21 mouse cellular contexts compared by ENCODE assay signal in the genomic region with DNA sequence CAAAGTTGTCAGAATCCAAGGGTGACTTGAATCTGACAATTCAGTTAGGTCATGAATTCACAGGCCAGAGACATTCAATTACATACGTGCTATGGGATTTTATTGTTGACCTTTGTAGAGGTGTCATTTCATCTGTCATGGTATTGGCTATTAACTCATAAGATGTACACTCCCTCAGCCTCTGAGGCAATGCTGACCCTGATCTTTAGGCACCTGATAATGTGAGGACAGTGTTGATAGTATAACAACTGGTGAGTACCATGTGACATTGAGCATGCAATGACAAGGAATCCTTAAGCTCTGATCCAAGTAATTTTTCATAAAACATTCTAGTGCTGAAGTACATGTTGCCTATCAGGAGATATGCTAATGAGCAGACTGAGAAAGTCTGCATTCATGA.
DNase-seq lines count a peak whose midpoint lies in the region; ATAC-seq and TF ChIP-seq lines count a peak whose summit lies in the region.
"Had no signal": no experiment of that assay in that cellular context is flagged by ENCODE, and none has a peak within 500 bp of the region (broad histone marks: within the 10 kb centered on the region; RNA-seq: fewer than 3 reads in every experiment).

No protein-coding gene starts in this region.

- no peak for DNase-seq in hindbrain, embryonic 11.5 days (ENCODE audit: low spot score)
- DNase-seq in spleen, postnatal 4 days (ENCODE audit: low spot score in 2 of 2), result no peak
- DNase-seq: adrenal gland, adult 2 months; adrenal gland, adult 8-10 months; adrenal gland, postnatal 10 days; adrenal gland, postnatal 14 days; adrenal gland, postnatal 25 days; adrenal gland, postnatal 36 days; B cell, adult 2 months; cerebellum, adult 11 months; cerebellum, adult 11-12 months; cerebellum, adult 18-20 months had no signal

- no peak for TF ChIP-seq CTCF in intestine, postnatal 0 days (IDR thresholded peaks at IDR 0.05; ENCODE audit: low read depth)

- H3K4me2 ChIP-seq in hindbrain, embryonic 11.5 days (replicated peaks; ENCODE audit: low read depth, low read length), result no peak overlapping the region
- H3K4me2 ChIP-seq in hindbrain, embryonic 12.5 days (replicated peaks), result no peak overlapping the region
- H3K4me2 ChIP-seq in intestine, embryonic 16.5 days (ENCODE audit: low read depth, low read length), result no peak overlapping the region
- H3K4me2 ChIP-seq in intestine, embryonic 15.5 days (replicated peaks), result no peak overlapping the region
- no peak overlapping the region for H3K4me2 ChIP-seq in intestine, postnatal 0 days (replicated peaks; ENCODE audit: low read depth)

- no peak overlapping the region for H3K4me3 ChIP-seq in hindbrain, embryonic 11.5 days (ENCODE audit: low read depth, low read length)
- no peak overlapping the region for H3K4me3 ChIP-seq in hindbrain, embryonic 12.5 days
- no peak overlapping the region for H3K4me3 ChIP-seq in intestine, embryonic 16.5 days (ENCODE audit: low read length)
- no peak overlapping the region for H3K4me3 ChIP-seq in intestine, embryonic 15.5 days (replicated peaks)
- H3K4me3 ChIP-seq in intestine, postnatal 0 days (ENCODE audit: low read depth, low read length), result no peak overlapping the region

- H3K4me1 ChIP-seq in hindbrain, embryonic 11.5 days (replicated peaks; ENCODE audit: control insufficient read depth, insufficient read depth, low read length), result no peaks in the 10 kb centered on the region
- no peaks in the 10 kb centered on the region for H3K4me1 ChIP-seq in hindbrain, embryonic 12.5 days
- H3K4me1 ChIP-seq in intestine, embryonic 16.5 days (ENCODE audit: control insufficient read depth, insufficient read depth, low read length), result no peaks in the 10 kb centered on the region
- H3K4me1 ChIP-seq in intestine, embryonic 15.5 days (replicated peaks), result no peaks in the 10 kb centered on the region
- H3K4me1 ChIP-seq in intestine, postnatal 0 days (replicated peaks; ENCODE audit: control insufficient read depth, insufficient read depth, low read length), result no peaks in the 10 kb centered on the region

- WGBS in hindbrain, embryonic 11.5 days, result 74% methylated on average over 1 of the region's 1 CpGs
- WGBS in hindbrain, embryonic 12.5 days, result 84% methylated on average over 1 of the region's 1 CpGs
- WGBS in intestine, embryonic 16.5 days, result 69% methylated on average over 1 of the region's 1 CpGs
- 74% methylated on average over 1 of the region's 1 CpGs for WGBS in intestine, embryonic 15.5 days
- 43% methylated on average over 1 of the region's 1 CpGs for WGBS in intestine, postnatal 0 days

- no peaks in the 10 kb centered on the region for H3K9me3 ChIP-seq in hindbrain, embryonic 11.5 days (ENCODE audit: control insufficient read depth, low read length)
- H3K9me3 ChIP-seq in hindbrain, embryonic 12.5 days (replicated peaks), result no peaks in the 10 kb centered on the region
- no peaks in the 10 kb centered on the region for H3K9me3 ChIP-seq in intestine, embryonic 16.5 days (ENCODE audit: control insufficient read depth, low read length)
- no peaks in the 10 kb centered on the region for H3K9me3 ChIP-seq in intestine, embryonic 15.5 days
- no peaks in the 10 kb centered on the region for H3K9me3 ChIP-seq in intestine, postnatal 0 days (ENCODE audit: control insufficient read depth)
- H3K9me3 ChIP-seq: G1E had no signal

- no peak overlapping the region for H3K27ac ChIP-seq in hindbrain, embryonic 11.5 days (ENCODE audit: low read depth, low read length)
- H3K27ac ChIP-seq in hindbrain, embryonic 12.5 days, result no peak overlapping the region
- no peak overlapping the region for H3K27ac ChIP-seq in intestine, embryonic 16.5 days (ENCODE audit: low read length)
- H3K27ac ChIP-seq in intestine, embryonic 15.5 days, result no peak overlapping the region
- no peak overlapping the region for H3K27ac ChIP-seq in intestine, postnatal 0 days (ENCODE audit: low read depth, low read length)

- no peaks in the 10 kb centered on the region for H3K36me3 ChIP-seq in hindbrain, embryonic 11.5 days (ENCODE audit: control insufficient read depth, insufficient read depth, low read length)
- H3K36me3 ChIP-seq in hindbrain, embryonic 12.5 days, result no peaks in the 10 kb centered on the region
- H3K36me3 ChIP-seq in intestine, embryonic 16.5 days (ENCODE audit: control insufficient read depth, insufficient read depth, low read length), result no peaks in the 10 kb centered on the region
- H3K36me3 ChIP-seq in intestine, embryonic 15.5 days, result no peaks in the 10 kb centered on the region
- H3K36me3 ChIP-seq in intestine, postnatal 0 days (ENCODE audit: control insufficient read depth, insufficient read depth), result no peaks in the 10 kb centered on the region
- H3K36me3 ChIP-seq: G1E had no signal

- peak; percentile 54; the same call in 1 of the 2 replicates for ATAC-seq in hindbrain, embryonic 11.5 days (ENCODE audit: low FRiP score)
- no peak for ATAC-seq in hindbrain, embryonic 12.5 days (ENCODE audit: low FRiP score)
- peak; percentile 64 for ATAC-seq in intestine, embryonic 16.5 days
- ATAC-seq in intestine, embryonic 15.5 days, result no peak
- peak; percentile 96 for ATAC-seq in intestine, postnatal 0 days
- ATAC-seq: activated CD4-positive, CD25-positive, alpha-beta regulatory T cell, adult 4 months; CD4-positive, CD25-positive, alpha-beta regulatory T cell, adult 4 months; Patski had no signal

- H3K9ac ChIP-seq in hindbrain, embryonic 11.5 days (ENCODE audit: low read depth, low read length), result no peak overlapping the region
- no peak overlapping the region for H3K9ac ChIP-seq in hindbrain, embryonic 12.5 days
- no peak overlapping the region for H3K9ac ChIP-seq in intestine, embryonic 16.5 days (ENCODE audit: low read depth, low read length)
- no peak overlapping the region for H3K9ac ChIP-seq in intestine, embryonic 15.5 days
- no peak overlapping the region for H3K9ac ChIP-seq in intestine, postnatal 0 days (ENCODE audit: low read depth, low read length)

- H3K27me3 ChIP-seq in hindbrain, embryonic 11.5 days (ENCODE audit: control insufficient read depth, insufficient read depth, low read length), result no peaks in the 10 kb centered on the region
- no peaks in the 10 kb centered on the region for H3K27me3 ChIP-seq in hindbrain, embryonic 12.5 days
- no peaks in the 10 kb centered on the region for H3K27me3 ChIP-seq in intestine, embryonic 16.5 days (replicated peaks; ENCODE audit: control insufficient read depth, insufficient read depth, low read length)
- no peaks in the 10 kb centered on the region for H3K27me3 ChIP-seq in intestine, embryonic 15.5 days (replicated peaks)
- no peaks in the 10 kb centered on the region for H3K27me3 ChIP-seq in intestine, postnatal 0 days (replicated peaks; ENCODE audit: control insufficient read depth, insufficient read depth, low read length)
- H3K27me3 ChIP-seq: CH12.LX, Patski had no signal

Comparison
In these comparisons a context has a peak if more than half of its experiments do, and no peak if none do; other contexts are left out.
1. ATAC-seq: peak in hindbrain, embryonic 11.5 days (single experiment), intestine, embryonic 16.5 days (single experiment) and intestine, postnatal 0 days (single experiment); none in hindbrain, embryonic 12.5 days (single experiment) and intestine, embryonic 15.5 days (single experiment).